Mouse (Mus musculus): Measurements from ENCODE around the gene Isl1. TPM values are rescaled to one million over a fixed set of nuclear protein-coding genes. Genes with fewer than 3 reads are reported as not detected.

The Isl1 gene
- 0.99 and 1.6 TPM in 2 replicates for polyA plus RNA-seq (2016; fragmentation: Nextera tagmentation; extraction: Ambion mirVana)

- no peak within 1 kb of the TSS for H3K9ac ChIP-seq
- peak within 1 kb of the TSS; percentile 72 for H3K4me2 ChIP-seq
- H3K27ac ChIP-seq: no peak within 1 kb of the TSS
- under 1% methylated on average over 63 of the region's 82 CpGs for WGBS (ENCODE audit: insufficient replicate concordance)
- H3K4me3 ChIP-seq: peak within 1 kb of the TSS; percentile 52
- no peaks in the 10 kb centered on the region for H3K9me3 ChIP-seq (replicated peaks)
- peak; percentile 87 for ATAC-seq
- H3K36me3 ChIP-seq: no peaks in the 10 kb centered on the region
- peaks cover 8% of the 10 kb centered on the region; the same call in 1 of the 2 replicates for H3K4me1 ChIP-seq
- peaks cover 92% of the 10 kb centered on the region for H3K27me3 ChIP-seq (replicated peaks)
Observed at GRCm38 (mm10) chr13:116309584-116310462, at the start of gene Isl1. TSS of gene Isl1 (minus strand) at chr13:116309689.

DNA sequence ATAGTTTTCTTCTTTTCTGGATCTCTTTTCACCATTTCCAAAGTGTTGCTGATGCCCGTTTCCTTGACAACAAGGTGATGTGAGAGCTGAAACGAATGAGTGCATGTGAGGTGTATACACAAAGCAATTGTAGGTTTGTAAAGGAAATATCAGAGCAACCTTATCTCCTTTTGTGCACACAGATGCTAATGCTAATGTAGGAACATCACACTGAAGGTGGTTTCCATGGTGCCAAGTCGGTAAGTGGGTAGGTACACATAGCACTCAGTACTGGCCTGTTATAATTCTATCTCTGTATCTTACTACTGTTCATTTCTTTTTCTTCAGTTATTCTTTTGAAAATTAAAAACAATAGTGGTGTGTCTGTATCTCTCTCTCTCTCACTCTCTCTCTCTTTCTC lies 26.3 kb upstream of the Isl1 start:
- Histone ChIP-seq H3K4me2 (no peak overlapping the region), H3K9ac (no peak overlapping the region), H3K9me3 (replicated peaks) (no peaks in the 10 kb centered on the region), H3K4me1 (no peaks in the 10 kb centered on the region), H3K36me3 (no peaks in the 10 kb centered on the region), H3K27ac (no peak overlapping the region), H3K4me3 (no peak overlapping the region), H3K27me3 (replicated peaks) (no peaks in the 10 kb centered on the region)
- ATAC-seq: no peak
- 56% methylated on average over 3 of the region's 3 CpGs for WGBS (ENCODE audit: insufficient replicate concordance)

DNA sequence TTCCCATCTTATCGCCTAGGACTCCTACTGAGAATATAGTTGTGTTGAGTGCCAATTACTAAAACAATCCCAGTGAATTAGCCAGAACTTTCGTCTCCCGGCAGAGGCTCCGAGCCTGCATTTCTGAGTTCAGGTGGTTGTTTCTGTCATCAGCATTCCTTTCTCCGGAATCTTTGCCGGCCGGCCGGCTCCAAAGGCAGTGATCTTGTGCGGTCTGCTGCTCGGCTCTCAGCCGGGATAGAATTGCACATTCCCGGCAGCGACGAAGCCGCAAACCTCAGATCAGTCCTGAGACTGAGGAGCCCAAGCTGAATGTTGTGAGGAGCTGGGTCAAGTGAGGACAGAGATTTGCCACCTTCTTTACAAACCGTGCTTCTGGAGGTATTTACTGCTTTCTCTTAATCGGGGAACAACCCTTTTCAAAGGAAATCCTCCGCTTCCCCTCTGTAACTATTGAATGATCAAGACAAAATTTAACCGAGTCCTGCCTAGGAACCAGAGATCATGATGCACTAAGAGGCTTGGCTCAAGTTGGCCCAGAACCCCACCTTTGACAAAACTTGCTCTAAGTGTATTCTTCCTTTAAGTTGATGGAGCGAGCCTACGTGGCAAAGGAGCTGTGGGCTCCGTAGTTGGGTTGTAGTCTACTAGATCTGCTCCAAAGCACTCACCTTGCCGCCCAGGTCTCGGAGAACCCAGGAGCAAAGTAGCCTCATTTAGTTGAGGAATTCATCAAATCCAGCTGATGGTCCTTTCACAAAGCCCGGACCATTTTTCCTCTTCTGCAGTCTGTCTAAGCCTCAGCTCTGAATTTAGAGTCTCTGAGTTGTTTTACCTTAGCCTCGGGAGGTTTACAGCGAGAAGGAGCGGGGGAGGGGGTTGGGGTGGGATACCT lies 4.4 kb upstream of the Isl1 start:
- Histone ChIP-seq H3K4me3 (no peak overlapping the region), H3K4me1 (peaks cover 8% of the 10 kb centered on the region; the same call in 1 of the 2 replicates), H3K27me3 (replicated peaks) (peaks cover 67% of the 10 kb centered on the region), H3K4me2 (peak overlapping the region; percentile 4; the same call in 1 of the 2 replicates), H3K36me3 (no peaks in the 10 kb centered on the region), H3K27ac (no peak overlapping the region), H3K9me3 (replicated peaks) (no peaks in the 10 kb centered on the region), H3K9ac (no peak overlapping the region)
- 3% methylated on average over 28 of the region's 28 CpGs for WGBS (ENCODE audit: insufficient replicate concordance)
- no peak for ATAC-seq

- Histone ChIP-seq H3K36me3 (no peaks in the 10 kb centered on the region), H3K4me1 (peaks cover 8% of the 10 kb centered on the region; the same call in 1 of the 2 replicates), H3K4me2 (no peak overlapping the region), H3K9ac (no peak overlapping the region), H3K9me3 (replicated peaks) (no peaks in the 10 kb centered on the region), H3K27me3 (replicated peaks) (peaks cover 79% of the 10 kb centered on the region), H3K27ac (no peak overlapping the region), H3K4me3 (no peak overlapping the region)
- ATAC-seq: no peak
- 7% methylated on average over 13 of the region's 13 CpGs for WGBS (ENCODE audit: insufficient replicate concordance)
Observed at GRCm38 (mm10) chr13:116311871-116312720, 2.6 kb upstream of the Isl1 start.

GRCm38 (mm10) chr13:116311011-116311410 lies 1.5 kb upstream of the Isl1 start:
- Histone ChIP-seq H3K4me2 (no peak overlapping the region), H3K27ac (no peak overlapping the region)

GRCm38 (mm10) chr13:116310463-116310765 lies 925 bp upstream of the Isl1 start:
- Histone ChIP-seq H3K9ac (no peak overlapping the region), H3K27ac (no peak overlapping the region), H3K4me2 (peak overlapping the region; percentile 72; the same call in 1 of the 2 replicates), H3K27me3 (replicated peaks) (peaks cover 92% of the 10 kb centered on the region), H3K36me3 (no peaks in the 10 kb centered on the region), H3K9me3 (replicated peaks) (no peaks in the 10 kb centered on the region), H3K4me1 (peaks cover 8% of the 10 kb centered on the region; the same call in 1 of the 2 replicates), H3K4me3 (peak overlapping the region; percentile 52; the same call in 1 of the 2 replicates)
- 2% methylated on average over 9 of the region's 9 CpGs for WGBS (ENCODE audit: insufficient replicate concordance)
- no peak for ATAC-seq

More at GRCm38 (mm10) chr13:116311011-116311410, 1.5 kb upstream of the Isl1 start:
- ATAC-seq: no peak
- Histone ChIP-seq H3K9ac (no peak overlapping the region), H3K4me1 (peaks cover 8% of the 10 kb centered on the region; the same call in 1 of the 2 replicates), H3K9me3 (replicated peaks) (no peaks in the 10 kb centered on the region), H3K36me3 (no peaks in the 10 kb centered on the region), H3K27me3 (replicated peaks) (peaks cover 90% of the 10 kb centered on the region), H3K4me3 (no peak overlapping the region)
- 20% methylated on average over 4 of the region's 4 CpGs for WGBS (ENCODE audit: insufficient replicate concordance)

DNA sequence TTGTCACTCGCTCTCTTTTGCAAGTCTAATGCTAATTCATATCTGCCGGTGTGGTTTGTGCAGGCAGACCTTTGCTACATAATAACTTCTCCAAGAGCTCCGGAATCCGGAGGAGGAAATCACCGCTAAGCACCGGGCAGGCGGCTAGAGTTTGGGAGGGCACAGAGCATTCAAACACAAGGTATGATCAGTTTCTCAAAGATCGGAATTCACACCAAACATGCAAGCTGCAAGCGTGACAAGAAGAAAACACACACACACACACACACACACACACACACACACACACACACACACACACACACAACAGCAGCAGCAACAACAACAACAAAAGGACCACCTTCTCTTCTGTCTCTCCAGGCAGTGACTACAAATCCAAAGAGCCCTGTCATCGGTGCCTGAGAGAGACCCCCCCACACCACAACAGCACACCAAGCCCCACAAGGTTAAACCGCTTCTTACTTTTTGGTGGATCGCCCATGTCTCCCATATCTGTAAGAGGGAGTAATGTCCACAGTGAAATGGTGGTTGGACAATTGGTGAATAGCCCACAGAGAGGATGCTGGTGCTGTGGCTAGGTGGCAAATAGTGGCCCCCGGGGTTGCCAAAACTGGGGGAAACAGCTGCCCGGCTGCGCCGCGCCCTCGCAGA lies 431 bp downstream of the Isl1 start:
- Histone ChIP-seq H3K9me3 (replicated peaks) (no peaks in the 10 kb centered on the region), H3K36me3 (no peaks in the 10 kb centered on the region), H3K27me3 (replicated peaks) (peaks cover 92% of the 10 kb centered on the region), H3K4me2 (peak overlapping the region; percentile 72), H3K4me1 (peaks cover 8% of the 10 kb centered on the region; the same call in 1 of the 2 replicates), H3K9ac (no peak overlapping the region), H3K27ac (no peak overlapping the region), H3K4me3 (peak overlapping the region; percentile 52)
- ATAC-seq: peak; percentile 31; the same call in 1 of the 2 replicates
- WGBS (ENCODE audit: insufficient replicate concordance): 1% methylated on average over 18 of the region's 18 CpGs

- WGBS (ENCODE audit: insufficient replicate concordance): 2% methylated on average over 20 of the region's 20 CpGs
- Histone ChIP-seq H3K27me3 (replicated peaks) (peaks cover 92% of the 10 kb centered on the region), H3K36me3 (no peaks in the 10 kb centered on the region), H3K27ac (no peak overlapping the region), H3K4me1 (peaks cover 8% of the 10 kb centered on the region; the same call in 1 of the 2 replicates), H3K4me2 (no peak overlapping the region), H3K9ac (no peak overlapping the region), H3K4me3 (peak overlapping the region; percentile 52; the same call in 1 of the 2 replicates), H3K9me3 (replicated peaks) (no peaks in the 10 kb centered on the region)
- no peak for ATAC-seq
Observed at GRCm38 (mm10) chr13:116308121-116308932, 1.2 kb downstream of the Isl1 start.

DNA sequence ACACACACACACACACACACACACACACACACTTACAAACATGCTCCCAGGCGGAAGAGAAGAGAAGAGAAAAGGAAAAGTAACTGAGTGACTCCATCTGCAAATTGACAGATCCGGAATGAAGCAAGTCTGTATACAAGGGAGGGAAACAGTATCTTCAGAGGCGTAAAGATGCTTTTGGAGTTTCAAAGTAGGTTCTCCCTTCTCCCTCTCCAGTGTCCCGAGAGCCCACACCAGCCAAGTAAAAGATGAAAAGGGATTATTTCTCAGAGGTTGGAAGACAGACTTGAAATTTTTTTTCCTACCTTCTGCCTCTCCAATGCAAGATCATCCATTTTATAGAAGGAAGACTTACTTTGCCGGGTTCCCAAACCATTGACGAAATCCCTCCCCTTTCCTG lies 2.9 kb downstream of the Isl1 start:
- Histone ChIP-seq H3K4me1 (peaks cover 8% of the 10 kb centered on the region; the same call in 1 of the 2 replicates), H3K9ac (no peak overlapping the region), H3K27ac (no peak overlapping the region), H3K36me3 (no peaks in the 10 kb centered on the region), H3K27me3 (replicated peaks) (peaks cover 94% of the 10 kb centered on the region), H3K9me3 (replicated peaks) (no peaks in the 10 kb centered on the region), H3K4me3 (no peak overlapping the region), H3K4me2 (no peak overlapping the region)
- 10% methylated on average over 6 of the region's 6 CpGs for WGBS (ENCODE audit: insufficient replicate concordance)
- no peak for ATAC-seq

DNA sequence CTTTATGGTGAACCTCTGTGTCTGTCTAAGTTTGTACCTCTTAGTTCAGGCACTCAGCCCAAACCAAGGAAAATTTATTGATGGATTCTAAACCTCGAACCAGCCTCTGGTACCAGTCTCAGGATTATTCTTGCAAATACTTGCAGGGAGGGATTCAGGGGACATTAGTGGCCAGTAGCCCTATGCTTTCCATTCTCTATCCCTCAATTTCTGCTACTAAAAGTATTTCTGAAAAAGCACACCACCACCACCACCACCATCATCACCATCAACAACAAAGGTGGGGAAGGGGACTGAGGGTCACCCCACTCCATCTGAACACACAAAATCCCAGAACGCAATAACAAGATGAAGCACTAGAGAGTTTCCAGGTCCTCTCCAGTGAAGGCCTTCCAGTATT lies 3.8 kb downstream of the Isl1 start:
- no peaks in the 10 kb centered on the region for H3K9me3 ChIP-seq (replicated peaks)
- no peak overlapping the region for H3K27ac ChIP-seq
- H3K36me3 ChIP-seq: no peaks in the 10 kb centered on the region
- H3K9ac ChIP-seq: no peak overlapping the region
- no peak for ATAC-seq
- 10% methylated on average over 2 of the region's 2 CpGs for WGBS (ENCODE audit: insufficient replicate concordance)
- H3K4me1 ChIP-seq: peaks cover 8% of the 10 kb centered on the region; the same call in 1 of the 2 replicates
- no peak overlapping the region for H3K4me3 ChIP-seq
- peaks cover 93% of the 10 kb centered on the region for H3K27me3 ChIP-seq (replicated peaks)
- H3K4me2 ChIP-seq: no peak overlapping the region
